Mouse (Mus musculus) right cerebral cortex, adult 18-20 months (tissue): ENCODE data around the gene Ostm1.

Experiments used
- DNase-seq: peaks from one replicate; pipeline ENCODE4 v3.0.0; 2022; ENCODE audit warnings: mixed read lengths

The Ostm1 gene

GRCm38 (mm10) chr10:42583157-42583872, at the start of gene Ostm1, which contains the start of gene Nr2e1:
Gene Ostm1 (plus strand): TSS chr10:42583822.
Gene Nr2e1 (minus strand): TSS chr10:42583632.
- peak; percentile 54 for DNase-seq

- no peak for DNase-seq
These were observed 49.7 kb upstream of the Ostm1 start for GRCm38 (mm10) chr10:42533836-42534453.

GRCm38 (mm10) chr10:42537571-42538316, 45.9 kb upstream of the Ostm1 start:
- DNase-seq: no peak

GRCm38 (mm10) chr10:42545707-42546503, 37.7 kb upstream of the Ostm1 start:
- DNase-seq: no peak

GRCm38 (mm10) chr10:42546507-42546906, 37.1 kb upstream of the Ostm1 start:
- DNase-seq: no peak

- no peak for DNase-seq
These were observed 23.9 kb upstream of the Ostm1 start for GRCm38 (mm10) chr10:42559581-42560200.

- no peak for DNase-seq
These were observed 21.4 kb upstream of the Ostm1 start for GRCm38 (mm10) chr10:42562272-42562671.

GRCm38 (mm10) chr10:42572567-42572966, 11.1 kb upstream of the Ostm1 start:
- no peak for DNase-seq

- DNase-seq: no peak
These were observed 10.7 kb upstream of the Ostm1 start for GRCm38 (mm10) chr10:42572971-42573370.

- no peak for DNase-seq
These were observed 9.0 kb upstream of the Ostm1 start for GRCm38 (mm10) chr10:42574639-42575038.

- DNase-seq: no peak
These were observed 5.9 kb upstream of the Ostm1 start for GRCm38 (mm10) chr10:42577525-42578280.

GRCm38 (mm10) chr10:42578281-42578675, 5.3 kb upstream of the Ostm1 start:
- DNase-seq: no peak

GRCm38 (mm10) chr10:42578698-42579474, 4.7 kb upstream of the Ostm1 start:
- no peak for DNase-seq

- no peak for DNase-seq
These were observed 4.0 kb upstream of the Ostm1 start for GRCm38 (mm10) chr10:42579475-42580130.

- DNase-seq: no peak
These were observed 3.3 kb upstream of the Ostm1 start for GRCm38 (mm10) chr10:42580131-42580950.

- no peak for DNase-seq
These were observed 2.7 kb upstream of the Ostm1 start for GRCm38 (mm10) chr10:42580951-42581277.

GRCm38 (mm10) chr10:42581694-42582565, 1.7 kb upstream of the Ostm1 start:
- DNase-seq: no peak

- DNase-seq: no peak
These were observed 984 bp upstream of the Ostm1 start for GRCm38 (mm10) chr10:42582566-42583110.
